Comparison of ENCODE assay signal across 29 mouse cellular contexts in the genomic region with DNA sequence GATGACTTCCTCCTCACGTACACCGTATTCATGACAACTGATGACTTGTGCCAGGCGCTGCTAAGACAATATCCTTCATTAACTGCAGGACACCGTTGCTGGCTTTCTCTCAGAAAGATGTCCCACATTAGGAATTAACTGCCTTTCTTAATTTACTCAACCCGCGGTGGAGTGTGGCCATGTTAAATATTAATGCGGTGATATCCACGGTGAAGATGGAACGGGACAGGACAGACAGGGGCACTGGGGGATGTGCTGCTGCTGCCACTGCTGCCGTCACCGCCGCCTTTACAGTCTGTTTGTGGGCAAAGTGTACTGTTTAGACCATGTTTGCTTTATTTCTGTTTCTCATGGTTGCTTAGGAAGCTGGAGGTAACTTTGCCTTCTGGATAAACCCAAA.
DNase-seq lines count a peak whose midpoint lies in the region; ATAC-seq and TF ChIP-seq lines count a peak whose summit lies in the region.
"Had no signal": no experiment of that assay in that cellular context is flagged by ENCODE, and none has a peak within 500 bp of the region (broad histone marks: within the 10 kb centered on the region; RNA-seq: fewer than 3 reads in every experiment).

No protein-coding gene starts in this region.

- no peak overlapping the region for H3K9ac ChIP-seq in hindbrain, embryonic 12.5 days
- H3K9ac ChIP-seq in hindbrain, embryonic 11.5 days (ENCODE audit: low read depth, low read length), result no peak overlapping the region
- no peak overlapping the region; the same call in 1 of the 2 replicates for H3K9ac ChIP-seq in midbrain, embryonic 13.5 days (replicated peaks)
- no peak overlapping the region for H3K9ac ChIP-seq in midbrain, embryonic 11.5 days (ENCODE audit: low read length)
- H3K9ac ChIP-seq in midbrain, embryonic 16.5 days (ENCODE audit: low read depth, low read length), result 0 out of 2 replicates have a peak overlapping the region, but pooled peaks have one; percentile 16
- H3K9ac ChIP-seq: forebrain, embryonic 13.5 days had no signal

- TF ChIP-seq CTCF in layer of hippocampus, adult 2 months (conservative IDR thresholded peaks at IDR 0.05), result no peak

- no peak overlapping the region for H3K4me2 ChIP-seq in hindbrain, embryonic 12.5 days (replicated peaks)
- no peak overlapping the region for H3K4me2 ChIP-seq in hindbrain, embryonic 11.5 days (replicated peaks; ENCODE audit: low read depth, low read length)
- H3K4me2 ChIP-seq in midbrain, embryonic 13.5 days (replicated peaks), result 0 out of 2 replicates have a peak overlapping the region, but pooled peaks have one; percentile 11
- H3K4me2 ChIP-seq in midbrain, embryonic 11.5 days, result no peak overlapping the region
- H3K4me2 ChIP-seq in midbrain, embryonic 16.5 days (ENCODE audit: low read length), result peak overlapping the region; percentile 28; the same call in 1 of the 2 replicates
- H3K4me2 ChIP-seq: forebrain, embryonic 13.5 days; heart, embryonic 11.5 days had no signal

- WGBS in hindbrain, embryonic 12.5 days, result 69% methylated on average over 12 of the region's 12 CpGs
- WGBS in hindbrain, embryonic 11.5 days, result 78% methylated on average over 12 of the region's 12 CpGs
- 59% methylated on average over 12 of the region's 12 CpGs for WGBS in midbrain, embryonic 13.5 days
- WGBS in midbrain, embryonic 11.5 days, result 87% methylated on average over 12 of the region's 12 CpGs
- 44% methylated on average over 12 of the region's 12 CpGs for WGBS in midbrain, embryonic 16.5 days

- H3K4me3 ChIP-seq in hindbrain, embryonic 12.5 days, result no peak overlapping the region
- no peak overlapping the region for H3K4me3 ChIP-seq in hindbrain, embryonic 11.5 days (ENCODE audit: low read depth, low read length)
- H3K4me3 ChIP-seq in layer of hippocampus, adult 2 months, result peak overlapping the region; percentile 17; the same call in 1 of the 2 replicates
- H3K4me3 ChIP-seq in midbrain, embryonic 13.5 days (replicated peaks), result no peak overlapping the region
- H3K4me3 ChIP-seq in midbrain, embryonic 11.5 days (ENCODE audit: low read depth, low read length), result no peak overlapping the region
- no peak overlapping the region for H3K4me3 ChIP-seq in midbrain, embryonic 16.5 days (ENCODE audit: low read depth, low read length)
- H3K4me3 ChIP-seq: forebrain, embryonic 13.5 days; left cerebral cortex, adult 2 months; megakaryocyte, embryonic 14.5 days had no signal

- H3K27ac ChIP-seq in hindbrain, embryonic 12.5 days, result peak overlapping the region; percentile 9
- no peak overlapping the region for H3K27ac ChIP-seq in hindbrain, embryonic 11.5 days (ENCODE audit: low read depth, low read length)
- H3K27ac ChIP-seq in layer of hippocampus, adult 2 months, result no peak overlapping the region
- H3K27ac ChIP-seq in midbrain, embryonic 13.5 days, result peak overlapping the region; percentile 72
- no peak overlapping the region for H3K27ac ChIP-seq in midbrain, embryonic 11.5 days (ENCODE audit: low read depth, low read length)
- 0 out of 2 replicates have a peak overlapping the region, but pooled peaks have one; percentile 33 for H3K27ac ChIP-seq in midbrain, embryonic 16.5 days (ENCODE audit: low read length)
- H3K27ac ChIP-seq: forebrain, embryonic 13.5 days; kidney, postnatal 0 days; left cerebral cortex, adult 2 months had no signal

- H3K9me3 ChIP-seq in hindbrain, embryonic 12.5 days (replicated peaks), result no peaks in the 10 kb centered on the region
- H3K9me3 ChIP-seq in hindbrain, embryonic 11.5 days (ENCODE audit: control insufficient read depth, low read length), result no peaks in the 10 kb centered on the region
- no peaks in the 10 kb centered on the region for H3K9me3 ChIP-seq in midbrain, embryonic 13.5 days
- H3K9me3 ChIP-seq in midbrain, embryonic 11.5 days (ENCODE audit: control insufficient read depth, low read length), result no peaks in the 10 kb centered on the region
- no peaks in the 10 kb centered on the region for H3K9me3 ChIP-seq in midbrain, embryonic 16.5 days (replicated peaks; ENCODE audit: control insufficient read depth, low read length, poor library complexity, severe bottlenecking)
- H3K9me3 ChIP-seq: forebrain, embryonic 13.5 days; megakaryocyte, embryonic 14.5 days had no signal

- H3K4me1 ChIP-seq in hindbrain, embryonic 12.5 days, result peaks cover 14% of the 10 kb centered on the region
- no peaks in the 10 kb centered on the region for H3K4me1 ChIP-seq in hindbrain, embryonic 11.5 days (replicated peaks; ENCODE audit: control insufficient read depth, insufficient read depth, low read length)
- peaks cover 30% of the 10 kb centered on the region for H3K4me1 ChIP-seq in midbrain, embryonic 13.5 days (replicated peaks)
- H3K4me1 ChIP-seq in midbrain, embryonic 11.5 days (ENCODE audit: control insufficient read depth, insufficient read depth, low read length), result peaks cover 4% of the 10 kb centered on the region; the same call in 1 of the 2 replicates
- peaks cover 19% of the 10 kb centered on the region for H3K4me1 ChIP-seq in midbrain, embryonic 16.5 days (ENCODE audit: control insufficient read depth, insufficient read depth, low read length)
- H3K4me1 ChIP-seq: megakaryocyte, embryonic 14.5 days had no signal

- no peak for DNase-seq in hindbrain, embryonic 11.5 days (ENCODE audit: low spot score)
- DNase-seq in layer of hippocampus, adult 2 months (ENCODE audit: low spot score in 2 of 2), result no peak
- DNase-seq in layer of hippocampus, adult 9-11 months, result no peak
- no peak for DNase-seq in midbrain, embryonic 11.5 days (ENCODE audit: low spot score, missing footprints)
- no peak for DNase-seq in left cerebral cortex, adult 8-10 months (ENCODE audit: low spot score in 2 of 2)
- DNase-seq: adrenal gland, postnatal 10 days; cerebellum, adult 11 months; cerebellum, adult 9-10 months; cerebellum, postnatal 36 days; gastrocnemius, postnatal 25 days; heart, adult 18-20 months; heart, postnatal 4 days; kidney, adult 18-20 months; liver; lung, adult 18-20 months; lung, postnatal 4 days; right cerebral cortex, adult 18-20 months; spleen, adult 18-20 months; thymus, postnatal 14 days had no signal

- no peaks in the 10 kb centered on the region for H3K27me3 ChIP-seq in hindbrain, embryonic 12.5 days
- no peaks in the 10 kb centered on the region for H3K27me3 ChIP-seq in hindbrain, embryonic 11.5 days (ENCODE audit: control insufficient read depth, insufficient read depth, low read length)
- H3K27me3 ChIP-seq in midbrain, embryonic 13.5 days, result no peaks in the 10 kb centered on the region
- H3K27me3 ChIP-seq in midbrain, embryonic 11.5 days (ENCODE audit: control insufficient read depth, insufficient read depth, low read length), result no peaks in the 10 kb centered on the region
- H3K27me3 ChIP-seq in midbrain, embryonic 16.5 days (ENCODE audit: control insufficient read depth, insufficient read depth, low read depth, low read length), result no peaks in the 10 kb centered on the region
- H3K27me3 ChIP-seq: forebrain, embryonic 13.5 days; megakaryocyte, embryonic 14.5 days had no signal

- no peaks in the 10 kb centered on the region; the same call in 1 of the 2 replicates for H3K36me3 ChIP-seq in hindbrain, embryonic 12.5 days
- no peaks in the 10 kb centered on the region for H3K36me3 ChIP-seq in hindbrain, embryonic 11.5 days (ENCODE audit: control insufficient read depth, insufficient read depth, low read length)
- H3K36me3 ChIP-seq in midbrain, embryonic 13.5 days, result peaks cover 3% of the 10 kb centered on the region; the same call in 1 of the 2 replicates
- H3K36me3 ChIP-seq in midbrain, embryonic 11.5 days (ENCODE audit: control insufficient read depth, insufficient read depth, low read length), result no peaks in the 10 kb centered on the region
- no peaks in the 10 kb centered on the region for H3K36me3 ChIP-seq in midbrain, embryonic 16.5 days (ENCODE audit: control insufficient read depth, insufficient read depth, low read length)
- H3K36me3 ChIP-seq: G1E had no signal

- peak; percentile 35; the same call in 1 of the 2 replicates for ATAC-seq in hindbrain, embryonic 12.5 days (ENCODE audit: low FRiP score)
- ATAC-seq in hindbrain, embryonic 11.5 days (ENCODE audit: low FRiP score), result no peak
- peak; percentile 44; the same call in 1 of the 2 replicates for ATAC-seq in midbrain, embryonic 13.5 days
- no peak for ATAC-seq in midbrain, embryonic 11.5 days (ENCODE audit: low FRiP score)
- 0 out of 2 replicates have a peak, but pooled peaks have one; percentile 28 for ATAC-seq in midbrain, embryonic 16.5 days
- ATAC-seq: forebrain, embryonic 13.5 days; lung, postnatal 0 days had no signal

Comparison
In these comparisons a context has a peak if more than half of its experiments do, and no peak if none do; other contexts are left out.
1. ATAC-seq: peak in hindbrain, embryonic 12.5 days (single experiment), midbrain, embryonic 13.5 days (single experiment) and midbrain, embryonic 16.5 days (single experiment); none in hindbrain, embryonic 11.5 days (single experiment) and midbrain, embryonic 11.5 days (single experiment).
2. H3K27ac ChIP-seq: peak in hindbrain, embryonic 12.5 days (single experiment), midbrain, embryonic 13.5 days (single experiment) and midbrain, embryonic 16.5 days (single experiment); none in hindbrain, embryonic 11.5 days (single experiment), layer of hippocampus, adult 2 months (single experiment) and midbrain, embryonic 11.5 days (single experiment).
3. H3K4me2 ChIP-seq: peak in midbrain, embryonic 13.5 days (single experiment) and midbrain, embryonic 16.5 days (single experiment); none in hindbrain, embryonic 12.5 days (single experiment), hindbrain, embryonic 11.5 days (single experiment) and midbrain, embryonic 11.5 days (single experiment).